Mouse (Mus musculus) cerebellum, adult 8-10 months (tissue): Measurements from ENCODE around the gene Olfr1373.
"Not testable (repeated sequence)": the region's sequence is repeated elsewhere in the genome, so short reads cannot be mapped to it uniquely, and the experiment has no call there.

ENCODE experiments used
- DNase-seq: peaks from one replicate; pipeline ENCODE4 v3.0.0; 2022

Olfr1373 gene

DNA sequence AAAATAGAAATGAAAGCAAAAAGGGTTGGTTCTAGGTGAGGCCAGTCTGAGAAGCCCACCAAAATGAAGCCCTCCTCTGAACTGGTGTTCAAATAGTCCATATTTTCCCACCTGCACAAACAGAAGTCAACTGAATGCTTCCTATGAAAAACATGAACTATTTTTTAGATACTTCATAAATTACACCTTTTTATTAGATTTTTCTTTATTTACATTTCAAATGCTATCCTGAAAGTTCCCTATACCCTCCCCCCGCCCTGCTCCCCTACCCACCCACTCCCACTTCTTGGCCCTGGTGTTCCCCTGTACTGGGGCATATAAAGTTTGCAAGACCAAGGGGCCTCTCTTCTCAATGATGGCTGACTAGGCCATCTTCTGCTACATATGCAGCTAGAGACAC lies at the start of gene Olfr1373:
TSS of gene Olfr1373 (minus strand) at position 101 of the 400 bp plus-strand sequence.
- not testable (repeated sequence) for DNase-seq

- not testable (repeated sequence) for DNase-seq
Measured at GRCm38 (mm10) chr11:52180651-52181050, 35.3 kb upstream of the Olfr1373 start.

GRCm38 (mm10) chr11:52179897-52180296 lies 34.6 kb upstream of the Olfr1373 start:
- DNase-seq, result not testable (repeated sequence)

DNA sequence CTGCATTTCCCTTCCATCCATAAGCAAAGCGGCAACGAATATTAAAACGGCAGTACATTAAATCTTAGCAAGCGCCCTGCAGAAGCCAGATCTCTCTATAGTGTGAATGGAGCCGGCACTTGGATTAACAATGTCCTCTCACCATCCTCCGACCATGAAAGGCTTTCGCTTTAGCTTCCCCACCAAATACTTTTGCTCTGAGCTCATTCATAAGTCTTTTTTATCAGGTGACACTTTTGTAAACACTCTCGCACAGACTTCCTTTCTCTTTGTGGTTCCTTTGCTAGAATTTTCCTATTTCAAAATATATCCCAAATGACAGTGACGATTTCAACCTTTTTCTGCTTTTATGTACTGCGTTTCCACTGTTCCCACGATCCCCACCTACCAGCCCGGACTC lies 23.1 kb upstream of the Olfr1373 start:
- DNase-seq, result no peak

- DNase-seq, result not testable (repeated sequence)
Measured at GRCm38 (mm10) chr11:52167901-52168302, 22.6 kb upstream of the Olfr1373 start.

DNA sequence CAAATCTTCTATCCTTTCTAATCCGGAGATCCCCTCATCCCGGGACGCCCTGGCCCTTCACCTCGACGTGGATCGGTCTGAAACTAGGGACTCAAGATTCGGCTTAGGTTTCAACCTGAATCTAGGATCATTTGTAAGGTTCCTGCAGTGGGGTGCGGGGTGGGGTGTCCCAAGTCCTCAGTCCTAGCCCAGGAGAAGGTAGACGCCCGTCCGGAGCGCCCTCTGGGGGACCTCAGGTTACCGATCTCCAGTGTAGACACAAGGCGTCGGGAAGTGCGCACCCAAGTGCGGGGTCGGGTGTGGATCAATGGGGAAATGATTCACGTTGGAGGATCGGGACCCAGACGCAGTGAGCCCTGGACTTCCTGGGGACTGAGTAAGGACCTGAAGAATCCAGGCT lies 21.8 kb upstream of the Olfr1373 start:
- DNase-seq, result peak; percentile 11

DNA sequence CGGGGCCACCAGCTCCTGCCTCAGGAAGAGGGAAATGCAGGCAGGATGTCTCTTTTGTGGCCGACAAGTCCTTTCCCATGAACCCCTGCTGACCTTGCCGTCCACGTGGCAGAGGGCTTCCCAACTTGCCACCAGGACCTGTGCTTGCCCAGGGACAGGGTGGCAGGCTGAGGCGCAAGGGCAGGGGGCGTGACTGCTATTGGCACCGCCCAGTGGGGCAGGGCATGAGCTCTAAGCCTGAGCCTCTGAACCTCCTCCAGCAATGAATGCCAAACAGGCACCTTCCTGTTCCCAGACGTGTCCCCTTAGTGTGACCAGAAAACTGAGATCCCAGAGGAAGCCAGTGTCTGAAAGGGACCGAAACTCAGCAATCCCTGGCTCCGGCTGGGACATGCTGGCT lies 18.6 kb upstream of the Olfr1373 start:
- no peak for DNase-seq

DNA sequence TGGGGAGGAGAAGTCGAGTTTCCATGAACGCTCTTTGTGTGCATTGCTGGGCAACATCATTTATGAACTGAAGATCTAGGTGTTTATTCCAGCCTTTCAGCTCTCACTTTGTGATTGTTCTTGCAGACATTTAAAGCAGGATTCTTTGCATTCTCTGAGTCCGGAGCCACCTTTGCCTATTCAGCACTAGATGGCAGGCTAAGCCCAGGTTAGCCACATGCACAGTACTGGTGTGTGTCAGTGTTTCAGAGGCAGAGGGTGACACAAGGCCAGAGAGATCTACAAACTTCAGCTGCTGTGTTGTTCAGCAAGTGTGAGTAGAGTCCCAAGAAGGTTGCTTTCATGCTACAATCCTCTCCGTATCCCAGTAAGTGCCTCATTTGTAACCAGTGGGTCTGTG lies 1.7 kb downstream of the Olfr1373 start:
- not testable (repeated sequence) for DNase-seq

DNA sequence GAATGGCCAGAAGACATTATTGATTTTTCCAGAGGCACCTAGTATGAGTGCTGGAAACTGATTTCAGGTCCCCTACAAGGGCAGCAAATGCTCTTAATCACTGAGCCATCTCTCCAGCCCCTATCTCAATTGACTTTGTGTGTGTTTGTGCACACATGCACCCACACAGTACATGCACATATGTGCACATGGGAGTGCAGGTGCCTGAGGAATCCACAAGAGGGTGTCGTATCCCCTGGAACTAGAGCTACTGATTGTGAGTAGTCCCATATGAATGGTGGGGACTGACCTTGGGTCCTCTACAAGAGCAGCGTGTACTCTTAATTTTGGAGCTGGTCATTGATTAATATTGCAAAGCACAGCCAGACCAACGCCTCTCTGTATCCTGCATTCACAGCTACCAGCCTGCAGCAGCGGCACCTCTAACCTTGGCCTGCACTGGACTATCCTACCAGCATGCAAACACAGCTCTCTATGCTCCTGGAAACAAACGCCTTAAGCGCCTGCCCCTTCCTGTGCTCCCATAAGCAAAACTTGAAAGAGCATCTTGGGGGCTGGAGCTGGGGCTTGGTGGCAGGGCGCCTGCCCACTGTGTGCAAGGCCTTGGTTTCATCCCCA lies 14.8 kb downstream of the Olfr1373 start:
- no peak for DNase-seq

- no peak for DNase-seq
Measured at GRCm38 (mm10) chr11:52129621-52130450, 15.5 kb downstream of the Olfr1373 start.

- no peak for DNase-seq
Measured at GRCm38 (mm10) chr11:52129171-52129570, 16.2 kb downstream of the Olfr1373 start.

DNA sequence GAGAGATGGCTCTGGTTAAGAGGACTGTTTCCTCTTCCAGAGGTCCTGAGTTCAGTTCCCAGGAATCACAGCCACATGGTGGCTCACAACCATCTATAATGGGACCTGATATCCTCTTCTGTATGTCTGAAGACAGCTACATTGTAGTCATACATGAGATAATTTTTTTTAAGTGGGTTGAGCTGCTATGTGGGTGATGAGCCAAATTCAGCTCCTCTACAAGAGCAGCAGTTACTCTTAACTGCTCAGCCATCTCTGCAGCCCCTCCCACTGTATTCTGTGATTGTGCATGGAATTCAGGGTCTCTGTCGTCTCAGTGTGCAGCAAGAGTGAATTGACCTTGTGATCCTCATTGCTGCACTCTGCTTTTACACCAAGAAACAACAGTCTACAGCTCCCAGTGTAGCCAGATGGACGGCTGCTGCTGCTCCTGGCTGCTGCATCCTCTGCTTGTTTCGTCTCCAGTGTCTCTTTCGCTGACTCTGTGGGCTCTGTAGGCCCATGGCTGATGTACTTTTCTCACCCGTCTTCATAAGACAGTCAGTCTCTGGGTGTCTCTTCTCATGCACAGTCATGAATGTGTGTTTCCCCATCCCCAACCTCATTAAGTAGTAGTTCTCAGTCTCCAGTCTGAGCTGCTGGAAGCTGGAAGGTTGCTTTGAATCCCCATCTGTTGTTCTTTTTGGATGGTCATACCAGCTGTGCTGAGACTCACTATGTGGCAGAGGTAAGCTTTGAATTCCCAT lies 16.8 kb downstream of the Olfr1373 start:
- DNase-seq, result no peak

DNA sequence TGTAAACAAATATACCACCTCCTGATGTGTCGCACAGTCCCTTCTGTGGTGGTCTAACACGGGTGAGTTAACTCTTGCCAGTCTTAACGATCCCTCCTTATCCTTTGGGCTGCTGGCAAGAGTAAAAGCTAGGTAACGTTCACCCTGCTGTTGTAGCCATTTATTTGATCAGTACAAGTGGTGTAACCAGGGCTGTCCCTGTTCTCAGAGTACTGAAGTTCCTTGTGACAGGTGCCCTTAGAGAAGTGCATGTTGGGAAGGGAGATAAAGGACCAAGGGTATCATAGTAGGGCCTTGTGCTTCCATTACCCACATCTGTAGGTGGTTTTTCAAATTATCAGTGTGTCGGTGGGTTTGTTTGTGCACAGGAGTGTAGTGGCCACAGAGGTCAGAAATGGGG lies 17.6 kb downstream of the Olfr1373 start:
- DNase-seq, result no peak

DNA sequence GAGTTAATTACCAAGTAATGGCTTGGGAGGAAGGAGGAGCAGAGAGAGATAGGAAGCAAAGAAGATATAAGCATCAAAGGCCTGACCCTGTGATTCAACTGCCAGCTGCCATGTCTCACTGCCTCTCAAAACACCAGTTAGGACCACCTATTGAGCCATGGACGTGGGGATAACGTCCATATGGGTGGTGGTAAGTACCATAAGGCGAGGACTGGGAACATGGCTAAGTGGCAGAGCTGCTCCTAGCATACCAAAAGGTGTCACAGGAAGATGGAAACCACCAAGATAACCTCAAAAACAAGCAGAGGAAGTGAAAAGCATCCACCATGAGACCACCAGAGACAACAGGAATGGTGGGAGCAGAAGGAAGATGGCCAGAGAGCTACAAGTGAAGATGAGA lies 18.2 kb downstream of the Olfr1373 start:
- no peak for DNase-seq

- no peak for DNase-seq
Measured at GRCm38 (mm10) chr11:52124468-52124867, 20.9 kb downstream of the Olfr1373 start.

DNA sequence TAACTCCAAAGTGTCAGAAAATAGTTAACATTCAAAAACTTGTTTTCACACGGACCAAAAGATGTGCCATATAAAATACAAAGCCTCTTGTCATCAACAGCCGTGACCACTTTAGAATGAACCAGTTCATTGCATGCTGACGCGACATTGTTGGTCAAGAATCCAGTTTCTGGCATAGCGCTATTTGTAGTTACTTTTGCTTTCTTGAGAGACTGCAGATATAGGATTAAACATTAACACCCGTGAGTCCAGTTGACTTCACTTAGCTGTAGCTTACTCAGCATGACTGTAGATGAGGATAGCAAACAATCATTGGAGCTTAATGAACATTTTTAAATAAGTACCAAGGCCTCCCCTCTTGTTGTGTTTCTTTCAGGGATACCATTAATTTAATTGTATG lies 23.3 kb downstream of the Olfr1373 start:
- DNase-seq, result no peak

- not testable (repeated sequence) for DNase-seq
Measured at GRCm38 (mm10) chr11:52120415-52120814, 24.9 kb downstream of the Olfr1373 start.

- DNase-seq, result no peak
Measured at GRCm38 (mm10) chr11:52117156-52117555, 28.2 kb downstream of the Olfr1373 start.

DNA sequence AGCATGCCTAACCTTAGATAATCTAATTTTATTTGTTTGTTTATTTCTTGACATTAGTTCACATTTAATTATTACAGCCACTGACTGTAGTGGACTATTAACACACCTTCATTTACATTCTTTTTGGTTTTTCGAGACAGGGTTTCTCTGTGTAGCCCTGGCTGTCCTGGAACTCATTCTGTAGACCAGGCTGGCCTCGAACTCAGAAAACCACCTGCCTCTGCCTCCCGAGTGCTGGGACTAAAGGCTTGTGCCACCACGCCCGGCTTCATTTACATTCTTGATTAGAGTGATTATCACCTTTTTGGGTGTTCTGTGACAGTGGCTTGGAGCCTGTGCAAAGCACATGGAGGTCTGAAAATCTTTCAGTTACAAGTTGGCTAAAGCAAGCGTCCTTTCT lies 29.2 kb downstream of the Olfr1373 start:
- DNase-seq, result not testable (repeated sequence)

GRCm38 (mm10) chr11:52115479-52115878 lies 29.8 kb downstream of the Olfr1373 start:
- DNase-seq, result no peak

DNA sequence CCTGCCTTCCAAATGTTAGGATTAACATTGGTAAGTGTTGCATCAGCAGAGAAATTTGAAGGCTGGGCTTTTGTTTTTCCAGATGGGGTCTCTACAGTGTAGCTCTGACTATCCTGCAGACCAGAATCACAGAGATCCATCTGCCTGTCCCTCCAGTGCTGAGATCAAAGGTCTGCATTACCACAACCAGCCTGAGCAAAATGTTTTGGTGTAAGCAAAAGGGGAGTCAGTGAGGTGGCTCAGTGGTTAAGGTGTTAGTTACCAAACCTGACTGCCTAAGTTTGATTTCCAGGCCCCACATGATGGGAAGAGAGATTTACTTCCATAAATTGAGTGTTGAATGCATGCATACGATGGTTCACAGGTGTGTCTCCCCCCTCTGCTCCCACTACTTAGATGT lies 35.9 kb downstream of the Olfr1373 start:
- no peak for DNase-seq

DNA sequence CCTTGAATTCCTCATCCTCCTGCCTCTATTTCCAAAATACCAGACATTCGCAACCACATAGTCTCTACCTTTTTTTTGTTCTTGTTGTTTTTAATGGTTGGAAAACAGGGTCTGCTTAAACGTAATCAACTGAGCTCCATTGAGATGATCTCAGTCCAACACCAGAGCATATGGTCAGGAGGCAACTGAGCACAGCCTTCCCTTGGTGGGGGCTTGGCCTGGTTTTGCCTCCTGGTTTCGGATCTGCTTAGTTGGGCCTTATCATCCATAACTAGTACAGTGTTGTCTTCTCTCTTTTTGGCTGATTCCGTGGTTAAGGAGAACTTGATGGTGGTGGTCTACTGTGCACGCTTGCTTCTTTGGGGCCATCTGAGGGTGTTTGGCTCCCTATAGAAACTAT lies 36.5 kb downstream of the Olfr1373 start:
- DNase-seq, result no peak

DNA sequence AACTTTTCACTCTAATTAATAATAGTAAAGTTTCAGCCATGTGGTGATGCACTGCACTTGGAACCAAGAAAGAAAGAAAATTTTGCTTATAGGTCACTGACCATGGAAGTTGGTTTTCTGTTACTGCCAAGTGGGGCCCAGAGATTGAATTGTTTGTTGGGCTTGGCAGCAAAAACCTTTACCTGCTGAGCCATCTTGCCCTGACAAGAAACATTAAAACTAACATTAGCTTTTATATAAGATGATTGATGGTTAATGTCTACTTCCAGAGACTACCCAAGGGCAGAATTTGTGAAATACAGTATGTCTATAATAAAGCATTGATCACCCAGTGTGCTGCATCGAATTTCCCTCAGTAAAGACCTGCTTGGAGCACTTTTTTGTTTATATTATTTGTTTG lies 38.9 kb downstream of the Olfr1373 start:
- DNase-seq, result no peak

- no peak for DNase-seq
Measured at GRCm38 (mm10) chr11:52106037-52106436, 39.3 kb downstream of the Olfr1373 start.
